Mouse (Mus musculus) kidney, embryonic 14.5 days (tissue): ENCODE measurements at regions not wholly inside any gene's neighbourhood (a gene's known extent, or its start where the extent isn't known, plus 50 kb on each side); places are given as distances from the start of the nearest gene placed in this dataset.

Experiments
- ATAC-seq: fragments of 200-750 bp; cut with Nextera tagmentation; 2 replicates; pipeline ENCODE4 v1.8.0; 2017; ENCODE audit warnings: moderate number of reproducible peaks, mild to moderate bottlenecking, moderate TSS enrichment, moderate library complexity; ENCODE audit not compliant: low FRiP score, low TSS enrichment
- H3K27ac ChIP-seq: fragments of 300-500 bp; sonication (generic); 2 replicates; pipeline ENCODE4 v1.5.1; 2014; ENCODE audit warnings: low read depth, mild to moderate bottlenecking, low read length, moderate library complexity, mixed read lengths
- H3K27me3 ChIP-seq: fragments of 300-500 bp; sonication (generic); 2 replicates; pipeline ENCODE4 v1.6.1; 2014; ENCODE audit warnings: mild to moderate bottlenecking, low read length; ENCODE audit not compliant: control insufficient read depth, insufficient read depth
- H3K36me3 ChIP-seq: fragments of 300-500 bp; sonication (generic); 2 replicates; pipeline ENCODE4 v1.6.1; 2014; ENCODE audit warnings: low read length, mixed read lengths; ENCODE audit not compliant: control insufficient read depth, insufficient read depth
- H3K4me1 ChIP-seq: fragments of 300-500 bp; sonication (generic); 2 replicates; pipeline ENCODE4 v1.6.1; 2014; ENCODE audit warnings: low read length, mixed read lengths; ENCODE audit not compliant: control insufficient read depth, insufficient read depth
- H3K4me2 ChIP-seq: fragments of 300-500 bp; sonication (generic); replicated peaks from 2 replicates; pipeline ENCODE4 v1.6.1; 2014; ENCODE audit warnings: low read depth, mild to moderate bottlenecking, low read length
- H3K4me3 ChIP-seq: fragments of 300-500 bp; sonication (generic); 2 replicates; pipeline ENCODE4 v1.5.1; 2014; ENCODE audit warnings: mild to moderate bottlenecking, low read length
- H3K9ac ChIP-seq: fragments of 300-500 bp; sonication (generic); 2 replicates; pipeline ENCODE4 v1.6.1; 2014; ENCODE audit warnings: low read depth, mild to moderate bottlenecking, low read length, moderate library complexity
- H3K9me3 ChIP-seq: fragments of 300-500 bp; sonication (generic); 2 replicates; pipeline ENCODE4 v1.6.1; 2016; ENCODE audit warnings: low read length; ENCODE audit not compliant: control insufficient read depth
- WGBS: fragments of 180-500 bp; shearing (Covaris S2); extraction: QIAGEN DNeasy Blood & Tissue Kit; methylation state at CpG from one replicate; pipeline ENCODE4 v1.1.7; 2014; 5-methylcytosine and 5-hydroxymethylcytosine counted together

DNA sequence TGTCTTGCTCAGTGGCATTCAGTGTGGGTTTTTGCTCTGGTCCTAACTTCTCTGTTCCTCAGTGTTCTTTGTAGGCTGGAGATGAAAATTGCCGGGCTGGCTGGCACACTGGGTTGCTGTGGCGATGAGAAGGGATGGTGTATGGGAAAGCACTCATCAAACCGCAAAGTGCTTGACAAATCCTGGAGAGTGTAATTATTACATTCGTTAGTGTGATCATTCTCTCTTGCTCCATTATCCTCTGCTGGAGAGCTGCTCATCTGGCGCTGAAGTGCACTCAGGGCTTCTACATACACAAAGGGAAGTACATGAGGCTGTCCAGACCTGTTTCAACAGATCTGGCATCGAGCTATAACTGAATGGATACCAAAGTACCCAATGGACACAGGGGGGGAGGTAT, 605.9 kb upstream of the Cdh11 start:
- Histone ChIP-seq H3K36me3 (no peaks in the 10 kb centered on the region), H3K9ac (no peak overlapping the region), H3K27ac (no peak overlapping the region), H3K4me3 (no peak overlapping the region), H3K4me1 (no peaks in the 10 kb centered on the region), H3K4me2 (no peak overlapping the region), H3K27me3 (no peaks in the 10 kb centered on the region), H3K9me3 (no peaks in the 10 kb centered on the region)
- WGBS: 87% methylated on average over 6 of the region's 6 CpGs
- no peak for ATAC-seq

- H3K36me3 ChIP-seq: no peaks in the 10 kb centered on the region
- no peaks in the 10 kb centered on the region for H3K9me3 ChIP-seq
- H3K27ac ChIP-seq: no peak overlapping the region
- H3K9ac ChIP-seq: no peak overlapping the region
- no peak for ATAC-seq
- WGBS: 13% methylated on average over 4 of the region's 4 CpGs
- H3K27me3 ChIP-seq: no peaks in the 10 kb centered on the region
- no peak overlapping the region for H3K4me2 ChIP-seq
- no peak overlapping the region for H3K4me3 ChIP-seq
- H3K4me1 ChIP-seq: no peaks in the 10 kb centered on the region
These were observed 609.9 kb upstream of the Cdh11 start for GRCm38 (mm10) chr8:103395316-103395715.

DNA sequence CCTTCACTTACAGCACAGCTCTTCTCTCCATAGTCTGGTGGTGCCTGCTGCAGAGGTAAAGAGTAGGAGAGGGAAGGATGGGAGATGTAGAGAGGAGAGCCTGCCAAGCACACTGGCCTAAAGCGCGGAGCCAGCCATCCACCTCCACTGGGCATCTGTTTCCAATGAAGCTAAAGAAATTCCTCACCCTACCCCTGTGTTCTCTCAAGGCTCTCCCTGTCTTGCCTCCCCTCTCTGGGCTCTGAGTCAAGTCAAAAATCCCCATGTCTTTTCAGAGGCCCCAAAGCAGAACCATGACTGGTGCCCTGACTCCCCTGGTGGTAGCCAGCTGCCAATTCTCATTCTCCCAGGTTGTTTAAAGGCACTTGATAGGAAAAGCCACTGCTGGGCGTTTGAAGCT, 612.7 kb upstream of the Cdh11 start:
- no peaks in the 10 kb centered on the region for H3K36me3 ChIP-seq
- no peaks in the 10 kb centered on the region for H3K27me3 ChIP-seq
- H3K4me3 ChIP-seq: no peak overlapping the region
- no peak overlapping the region for H3K9ac ChIP-seq
- ATAC-seq: no peak
- WGBS: 79% methylated on average over 3 of the region's 3 CpGs
- H3K4me2 ChIP-seq: no peak overlapping the region
- H3K4me1 ChIP-seq: no peaks in the 10 kb centered on the region
- H3K27ac ChIP-seq: no peak overlapping the region
- H3K9me3 ChIP-seq: no peaks in the 10 kb centered on the region

GRCm38 (mm10) chr8:103399466-103399865, 614.0 kb upstream of the Cdh11 start:
- H3K27ac ChIP-seq: no peak overlapping the region
- no peak overlapping the region for H3K9ac ChIP-seq
- no peak for ATAC-seq
- no peaks in the 10 kb centered on the region for H3K36me3 ChIP-seq
- 88% methylated on average over 3 of the region's 3 CpGs for WGBS
- no peaks in the 10 kb centered on the region for H3K9me3 ChIP-seq
- H3K27me3 ChIP-seq: no peaks in the 10 kb centered on the region
- H3K4me1 ChIP-seq: no peaks in the 10 kb centered on the region
- H3K4me3 ChIP-seq: no peak overlapping the region
- H3K4me2 ChIP-seq: no peak overlapping the region

DNA sequence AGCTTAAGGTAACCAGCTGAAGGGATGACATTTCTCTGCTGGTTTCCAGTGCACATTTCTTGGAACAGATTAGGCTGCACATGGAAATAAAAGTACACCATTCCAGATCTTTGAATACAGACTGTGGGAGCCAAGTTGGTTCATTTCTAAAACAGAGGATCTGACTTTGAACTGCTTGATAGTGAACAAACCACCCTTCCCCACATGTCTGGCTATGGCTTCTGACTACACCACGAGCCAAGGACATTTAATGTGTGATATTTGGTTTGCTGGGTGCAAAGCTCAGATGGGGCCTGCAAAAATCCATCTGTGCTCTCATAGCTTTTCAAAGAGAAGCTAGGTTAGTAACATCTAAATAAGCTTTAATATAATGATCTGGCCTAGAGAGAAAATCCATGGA, 614.7 kb upstream of the Cdh11 start:
- H3K9ac ChIP-seq: no peak overlapping the region
- WGBS: 79% methylated on average over 1 of the region's 1 CpGs
- no peaks in the 10 kb centered on the region for H3K36me3 ChIP-seq
- H3K4me3 ChIP-seq: no peak overlapping the region
- no peak for ATAC-seq
- no peaks in the 10 kb centered on the region for H3K4me1 ChIP-seq
- H3K9me3 ChIP-seq: no peaks in the 10 kb centered on the region
- no peak overlapping the region for H3K27ac ChIP-seq
- no peaks in the 10 kb centered on the region for H3K27me3 ChIP-seq
- H3K4me2 ChIP-seq: no peak overlapping the region

DNA sequence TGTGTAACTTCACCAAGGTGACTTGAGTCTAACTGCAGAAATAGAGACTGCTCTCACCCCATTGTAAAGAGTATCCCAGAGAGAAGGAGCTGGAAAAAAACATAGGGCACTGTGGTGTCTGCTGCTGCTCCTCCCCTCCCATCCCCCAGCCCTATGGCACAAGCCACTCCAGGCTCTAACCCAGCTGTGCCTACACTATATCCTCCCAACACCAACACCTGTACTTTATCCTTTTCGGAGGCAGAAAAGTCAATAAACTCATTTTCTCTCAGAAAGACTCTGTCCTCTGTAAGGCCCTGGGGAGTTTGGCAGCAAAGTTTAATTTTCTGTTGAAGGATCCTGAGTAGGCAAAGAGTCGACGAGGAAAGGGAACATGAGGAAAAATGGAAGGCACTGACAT, 617.3 kb upstream of the Cdh11 start:
- Histone ChIP-seq H3K27ac (no peak overlapping the region), H3K9me3 (no peaks in the 10 kb centered on the region), H3K4me2 (no peak overlapping the region), H3K4me1 (peaks cover 4% of the 10 kb centered on the region; the same call in 1 of the 2 replicates), H3K4me3 (no peak overlapping the region), H3K27me3 (no peaks in the 10 kb centered on the region), H3K9ac (no peak overlapping the region), H3K36me3 (no peaks in the 10 kb centered on the region)
- ATAC-seq: no peak
- WGBS: 72% methylated on average over 3 of the region's 3 CpGs

DNA sequence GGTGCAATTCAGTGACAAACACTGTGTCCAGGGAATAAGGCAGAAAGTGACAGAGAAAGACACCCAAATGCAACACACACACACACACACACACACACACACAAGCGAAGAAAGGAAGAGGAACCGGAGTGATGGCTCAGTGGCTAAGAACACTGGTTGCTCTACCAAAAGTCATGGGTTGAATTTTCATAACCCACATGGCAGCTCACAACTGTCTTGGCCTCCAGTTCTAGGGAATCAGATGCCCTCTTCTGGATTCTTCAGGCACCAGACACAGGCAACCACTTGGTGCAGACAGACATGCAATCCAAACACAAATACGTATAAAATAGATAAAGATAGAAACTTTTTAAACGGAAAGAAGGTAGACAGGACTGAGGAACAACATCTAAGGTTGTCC, 618.4 kb upstream of the Cdh11 start:
- 91% methylated on average over 4 of the region's 4 CpGs for WGBS
- H3K27ac ChIP-seq: no peak overlapping the region

DNA sequence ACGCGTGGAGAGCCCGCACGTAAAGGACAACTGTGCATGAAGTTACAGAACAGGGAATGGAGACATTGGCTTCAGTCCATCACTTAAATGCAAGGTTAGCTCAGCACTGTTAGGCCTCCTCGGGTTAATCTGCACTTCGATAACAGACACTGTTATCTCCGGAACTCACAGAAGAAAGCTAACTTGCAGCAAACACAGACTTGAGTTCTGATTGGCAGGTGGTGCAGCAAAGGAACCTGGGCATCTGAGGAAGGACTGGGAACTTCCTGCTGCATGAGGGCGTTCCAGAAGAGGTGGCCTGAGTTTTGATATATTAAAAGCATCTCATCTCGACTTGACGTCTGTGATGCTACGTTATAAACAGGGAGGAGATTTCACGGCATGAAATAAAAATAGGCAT, 620.3 kb upstream of the Cdh11 start:
- H3K27me3 ChIP-seq: no peaks in the 10 kb centered on the region

More for the DNA sequence above, 618.4 kb upstream of the Cdh11 start:
- H3K27me3 ChIP-seq: no peaks in the 10 kb centered on the region
- H3K4me1 ChIP-seq: peaks cover 10% of the 10 kb centered on the region
- no peak overlapping the region for H3K9ac ChIP-seq
- H3K36me3 ChIP-seq: no peaks in the 10 kb centered on the region
- no peaks in the 10 kb centered on the region for H3K9me3 ChIP-seq
- no peak for ATAC-seq
- H3K4me2 ChIP-seq: no peak overlapping the region
- H3K4me3 ChIP-seq: no peak overlapping the region

DNA sequence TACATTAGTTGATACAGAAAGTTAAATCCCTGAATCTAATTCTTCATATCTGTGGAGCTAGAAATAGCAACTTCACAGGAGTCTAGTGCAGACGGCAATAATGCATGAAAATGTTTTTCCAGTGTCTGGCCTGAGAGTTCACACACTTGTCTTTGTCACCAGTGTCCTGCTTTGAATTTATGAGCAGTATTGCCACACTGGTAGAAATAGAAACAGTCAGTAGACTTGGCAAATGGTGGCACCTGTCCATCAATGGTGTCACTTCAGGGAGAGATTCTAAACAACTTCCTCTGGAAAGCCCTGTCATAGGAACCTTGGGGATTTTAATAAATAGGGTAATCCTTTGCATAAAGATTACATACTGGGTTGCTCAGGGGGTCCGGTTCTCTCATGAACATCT, 621.5 kb upstream of the Cdh11 start:
- no peak for ATAC-seq
- H3K4me3 ChIP-seq: no peak overlapping the region
- H3K9me3 ChIP-seq: no peaks in the 10 kb centered on the region
- no peak overlapping the region for H3K4me2 ChIP-seq
- no peaks in the 10 kb centered on the region for H3K36me3 ChIP-seq
- no peak overlapping the region for H3K9ac ChIP-seq
- no peaks in the 10 kb centered on the region for H3K27me3 ChIP-seq
- WGBS: 54% methylated on average over 2 of the region's 2 CpGs
- peaks cover 14% of the 10 kb centered on the region for H3K4me1 ChIP-seq
- H3K27ac ChIP-seq: no peak overlapping the region; the same call in 1 of the 2 replicates

More for the DNA sequence above, 620.3 kb upstream of the Cdh11 start:
- no peaks in the 10 kb centered on the region for H3K9me3 ChIP-seq
- H3K4me1 ChIP-seq: peaks cover 14% of the 10 kb centered on the region
- no peak overlapping the region for H3K4me3 ChIP-seq
- no peak for ATAC-seq
- WGBS: 83% methylated on average over 12 of the region's 12 CpGs
- H3K4me2 ChIP-seq: no peak overlapping the region
- no peaks in the 10 kb centered on the region for H3K36me3 ChIP-seq
- H3K9ac ChIP-seq: no peak overlapping the region
- no peak overlapping the region for H3K27ac ChIP-seq

DNA sequence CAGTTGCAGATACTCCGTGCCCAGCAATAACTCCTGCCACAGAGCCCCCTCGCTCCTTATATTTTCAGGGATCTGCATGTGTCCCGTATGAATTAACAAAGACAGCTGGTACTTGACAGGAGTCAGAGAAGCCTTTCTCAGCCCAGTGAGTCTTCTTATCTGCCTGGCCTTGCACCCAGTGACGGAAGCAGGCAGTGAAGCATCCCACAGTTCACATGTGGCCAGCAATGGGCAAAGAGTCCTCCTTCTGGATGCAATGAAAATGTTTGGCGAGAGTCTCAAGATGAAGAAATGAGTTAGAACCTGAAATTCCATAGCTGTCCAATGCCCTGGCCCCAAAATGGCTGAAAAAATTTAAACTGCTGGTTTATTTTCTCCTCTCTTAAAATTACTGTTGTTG, 622.2 kb upstream of the Cdh11 start:
- no peaks in the 10 kb centered on the region for H3K36me3 ChIP-seq
- no peaks in the 10 kb centered on the region for H3K9me3 ChIP-seq
- no peak overlapping the region for H3K4me3 ChIP-seq
- 36% methylated on average over 5 of the region's 5 CpGs for WGBS
- peak overlapping the region; percentile 55; the same call in 1 of the 2 replicates for H3K27ac ChIP-seq
- H3K27me3 ChIP-seq: no peaks in the 10 kb centered on the region
- no peak; the same call in 1 of the 2 replicates for ATAC-seq
- no peak overlapping the region for H3K4me2 ChIP-seq
- peaks cover 14% of the 10 kb centered on the region for H3K4me1 ChIP-seq
- no peak overlapping the region for H3K9ac ChIP-seq
